In the genomic region with DNA sequence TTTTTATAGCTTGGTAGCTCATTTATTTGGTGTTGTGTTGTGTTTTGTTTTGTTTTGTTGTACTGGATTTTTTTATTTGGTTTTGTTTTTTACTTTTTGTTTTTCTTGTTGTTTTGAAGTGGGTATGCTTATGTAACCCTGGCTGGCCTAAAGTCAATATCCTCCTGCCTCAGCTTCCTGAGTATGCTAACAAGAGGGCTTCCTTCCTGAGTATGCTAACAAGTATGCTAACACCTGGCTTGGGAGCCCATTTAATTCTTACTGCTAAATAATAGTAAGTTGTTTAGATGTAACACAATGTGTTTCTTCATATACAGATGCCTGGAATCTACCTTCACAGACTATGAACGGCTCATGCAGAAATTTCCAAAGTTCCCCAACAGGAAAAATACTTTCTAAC, we compare ENCODE assay signal across 10 mouse cellular contexts. TPM values are rescaled to one million over a fixed set of nuclear protein-coding genes. Genes with fewer than 3 reads are reported as not detected.
DNase-seq lines count a peak whose midpoint lies in the region; ATAC-seq and TF ChIP-seq lines count a peak whose summit lies in the region.
"Had no signal": no experiment of that assay in that cellular context is flagged by ENCODE, and none has a peak within 500 bp of the region (broad histone marks: within the 10 kb centered on the region; RNA-seq: fewer than 3 reads in every experiment).

No protein-coding gene starts in this region.

- DNase-seq in heart, adult 2 months, result no peak
- DNase-seq in heart, postnatal 4 days, result no peak
- DNase-seq in layer of hippocampus, postnatal 25 days (ENCODE audit: extremely low spot score in 1 of 2, low spot score in 1 of 2), result no peak
- no peak for DNase-seq in retina, postnatal 1 day
- DNase-seq: gastrocnemius, postnatal 36 days; thymus, postnatal 14 days had no signal

- no peak for TF ChIP-seq POLR2A in heart, adult 2 months (IDR thresholded peaks at IDR 0.05; ENCODE audit: insufficient read depth, low read depth, low read length)

- peak overlapping the region; percentile 80 for H3K4me2 ChIP-seq in intestine, postnatal 0 days (replicated peaks; ENCODE audit: low read depth)
- H3K4me2 ChIP-seq in stomach, embryonic 15.5 days, result peak overlapping the region; percentile 55; the same call in 1 of the 2 replicates

- no peak for TF ChIP-seq CTCF in heart, adult 2 months (IDR thresholded peaks at IDR 0.05)
- TF ChIP-seq CTCF in intestine, postnatal 0 days (IDR thresholded peaks at IDR 0.05; ENCODE audit: low read depth), result no peak

- H3K27ac ChIP-seq in heart, adult 2 months, result peak overlapping the region; percentile 95
- H3K27ac ChIP-seq in intestine, postnatal 0 days (ENCODE audit: low read depth, low read length), result 0 out of 2 replicates have a peak overlapping the region, but pooled peaks have one; percentile 100
- H3K27ac ChIP-seq in stomach, embryonic 15.5 days, result no peak overlapping the region

- intact Hi-C loops in heart, adult 2 months (cut with DNase I), result no loop called here

- H3K9me3 ChIP-seq in megakaryocyte, embryonic 14.5 days, result no peaks in the 10 kb centered on the region
- no peaks in the 10 kb centered on the region for H3K9me3 ChIP-seq in intestine, postnatal 0 days (ENCODE audit: control insufficient read depth)
- H3K9me3 ChIP-seq in stomach, embryonic 15.5 days, result no peaks in the 10 kb centered on the region

- H3K4me1 ChIP-seq in heart, adult 2 months (ENCODE audit: control insufficient read depth, insufficient read depth, low read length), result peaks cover 4% of the 10 kb centered on the region; the same call in 1 of the 2 replicates
- H3K4me1 ChIP-seq in megakaryocyte, embryonic 14.5 days, result peaks cover 62% of the 10 kb centered on the region
- H3K4me1 ChIP-seq in intestine, postnatal 0 days (replicated peaks; ENCODE audit: control insufficient read depth, insufficient read depth, low read length), result no peaks in the 10 kb centered on the region
- peaks cover 5% of the 10 kb centered on the region; the same call in 1 of the 2 replicates for H3K4me1 ChIP-seq in stomach, embryonic 15.5 days

- TF ChIP-seq EP300 in heart, adult 2 months (IDR thresholded peaks at IDR 0.05; ENCODE audit: insufficient read depth, low read depth, low read length), result no peak

- H3K36me3 ChIP-seq in heart, adult 2 months (ENCODE audit: control insufficient read depth, insufficient read depth, low read length), result peaks cover 18% of the 10 kb centered on the region
- H3K36me3 ChIP-seq in megakaryocyte, embryonic 14.5 days (replicated peaks; ENCODE audit: low read length), result peaks cover 34% of the 10 kb centered on the region
- H3K36me3 ChIP-seq in intestine, postnatal 0 days (ENCODE audit: control insufficient read depth, insufficient read depth), result 0 out of 2 replicates have a peak, but pooled peaks cover 3% of the 10 kb centered on the region
- no peaks in the 10 kb centered on the region for H3K36me3 ChIP-seq in stomach, embryonic 15.5 days

- no peaks in the 10 kb centered on the region for H3K79me2 ChIP-seq in heart, adult 2 months (replicated peaks; ENCODE audit: control insufficient read depth, insufficient read depth, low read length)

- no peak for ATAC-seq in megakaryocyte, adult 5-6 weeks (ENCODE audit: poor library complexity, severe bottlenecking)
- no peak for ATAC-seq in intestine, postnatal 0 days
- ATAC-seq in stomach, embryonic 15.5 days (ENCODE audit: insufficient read depth, low FRiP score, low read depth), result no peak

- H3K4me3 ChIP-seq in heart, adult 2 months, result peak overlapping the region; percentile 78
- H3K4me3 ChIP-seq in megakaryocyte, embryonic 14.5 days (replicated peaks), result peak overlapping the region; percentile 97
- H3K4me3 ChIP-seq in intestine, postnatal 0 days (ENCODE audit: low read depth, low read length), result peak overlapping the region; percentile 91
- peak overlapping the region; percentile 93 for H3K4me3 ChIP-seq in stomach, embryonic 15.5 days (replicated peaks)

- H3K9ac ChIP-seq in heart, adult 2 months (ENCODE audit: low read depth, low read length), result no peak overlapping the region
- no peak overlapping the region for H3K9ac ChIP-seq in intestine, postnatal 0 days (ENCODE audit: low read depth, low read length)
- H3K9ac ChIP-seq in stomach, embryonic 15.5 days, result no peak overlapping the region

- H3K27me3 ChIP-seq in heart, adult 2 months (ENCODE audit: control insufficient read depth, insufficient read depth, low read length), result no peaks in the 10 kb centered on the region
- no peaks in the 10 kb centered on the region for H3K27me3 ChIP-seq in megakaryocyte, embryonic 14.5 days (replicated peaks)
- no peaks in the 10 kb centered on the region for H3K27me3 ChIP-seq in intestine, postnatal 0 days (replicated peaks; ENCODE audit: control insufficient read depth, insufficient read depth, low read length)
- H3K27me3 ChIP-seq in stomach, embryonic 15.5 days (replicated peaks), result no peaks in the 10 kb centered on the region

- WGBS in heart, adult 2 months, result 50% methylated on average over 1 of the region's 1 CpGs
- WGBS in intestine, postnatal 0 days, result 92% methylated on average over 1 of the region's 1 CpGs
- 83% methylated on average over 1 of the region's 1 CpGs for WGBS in stomach, embryonic 15.5 days

RNA-seq across cellular contexts. Expression of a gene that starts 1.3 kb away (rescaled TPM):
- 10 to 100 TPM; 74.9 to 85.1 TPM for total RNA-seq in heart, adult 2 months (2021)
- polyA plus RNA-seq in heart, adult 2 months (2012; rRNA removed), result 17.3 and 36.7 TPM in 2 replicates
- 10 to 100 TPM; 96.8 to 99.6 TPM for total RNA-seq in heart, postnatal 4 days (2021)
- polyA plus RNA-seq in megakaryocyte, embryonic 14.5 days (2012; ENCODE audit: insufficient read depth, low replicate concordance), result 0.77 and 2.0 TPM in 2 replicates
- total RNA-seq in megakaryocyte, adult 5-6 weeks (2015), result 47.5 and 49.2 TPM in 2 replicates
- total RNA-seq in megakaryocyte, adult 5-6 weeks (2017), result 89.7 and 96.1 TPM in 2 replicates
- 16.8 and 20.9 TPM in 2 replicates for polyA plus RNA-seq in intestine, postnatal 0 days (2015; fragmentation: Nextera tagmentation; extraction: Ambion mirVana)
- polyA plus RNA-seq in stomach, embryonic 15.5 days (2015; fragmentation: Nextera tagmentation; extraction: Ambion mirVana), result 38.3 and 40.7 TPM in 2 replicates
- 10 to 100 TPM; 81.8 to 84.1 TPM for total RNA-seq in layer of hippocampus, postnatal 25 days (2021)
